Mouse (Mus musculus) olfactory bulb, adult 2 months (tissue): ENCODE results near the gene A430078G23Rik. TPM values are rescaled to one million over a fixed set of nuclear protein-coding genes. Genes with fewer than 3 reads are reported as not detected.

Experiments
- H3K27ac ChIP-seq: fragments of 200-500 bp; 2 replicates; pipeline ENCODE4 v1.5.1; 2012; ENCODE audit warnings: low read depth, low read length; ENCODE audit not compliant: insufficient read depth
- H3K4me1 ChIP-seq: fragments of 200-500 bp; 2 replicates; pipeline ENCODE4 v1.6.1; 2012; ENCODE audit warnings: low read length; ENCODE audit not compliant: control insufficient read depth, insufficient read depth
- H3K4me3 ChIP-seq: fragments of 200-500 bp; 2 replicates; pipeline ENCODE4 v1.5.1; 2012; ENCODE audit warnings: mild to moderate bottlenecking, low read depth, low read length, moderate library complexity; ENCODE audit not compliant: insufficient read depth
- CTCF ChIP-seq: fragments of 200-500 bp; IDR thresholded peaks from 2 replicates; pipeline ENCODE4 v1.5.1; 2012; ENCODE audit warnings: low read depth, mild to moderate bottlenecking, low read length, moderate library complexity; ENCODE audit not compliant: insufficient read depth
- POLR2A ChIP-seq: fragments of 200-500 bp; IDR thresholded peaks from 2 replicates; pipeline ENCODE4 v1.6.1; 2012; ENCODE audit warnings: mild to moderate bottlenecking, low read depth, low read length, moderate library complexity; ENCODE audit not compliant: insufficient read depth
- WGBS: fragments of 180-500 bp; shearing (Covaris S2); methylation state at CpG from one replicate; pipeline ENCODE4 v1.1.7; 2018; 5-methylcytosine and 5-hydroxymethylcytosine counted together
- polyA plus RNA-seq: library from polyadenylated mRNA; stranded (reverse); fragments of >200 nt; gene quantifications from 2 replicates; pipeline ENCODE4 v1.2.4, GENCODE M21; 2012; ENCODE audit warnings: low replicate concordance; ENCODE audit not compliant: missing spikeins, insufficient read depth, insufficient read length

The A430078G23Rik gene
- polyA plus RNA-seq, 1 experiment = not detected

GRCm38 (mm10) chr8:3395246-3395645 lies 42.0 kb downstream of the A430078G23Rik start:
- peaks cover 12% of the 10 kb centered on the region for H3K4me1 ChIP-seq
- TF ChIP-seq POLR2A (no peak), CTCF (no peak)
- no peak overlapping the region for H3K27ac ChIP-seq
- 41% methylated on average over 4 of the region's 4 CpGs for WGBS
- no peak overlapping the region for H3K4me3 ChIP-seq

- no peak for TF ChIP-seq CTCF
- TF ChIP-seq POLR2A = no peak
- 66% methylated on average over 3 of the region's 3 CpGs for WGBS
Measured at GRCm38 (mm10) chr8:3397597-3397996, 44.4 kb downstream of the A430078G23Rik start.

GRCm38 (mm10) chr8:3400509-3400908 lies 47.3 kb downstream of the A430078G23Rik start:
- H3K4me1 ChIP-seq = no peaks in the 10 kb centered on the region
- no peak overlapping the region for H3K4me3 ChIP-seq
- TF ChIP-seq CTCF (no peak), POLR2A (no peak)
- 35% methylated on average over 2 of the region's 2 CpGs for WGBS
- H3K27ac ChIP-seq = no peak overlapping the region

More at GRCm38 (mm10) chr8:3397597-3397996, 44.4 kb downstream of the A430078G23Rik start:
- H3K4me1 ChIP-seq = peaks cover 12% of the 10 kb centered on the region
- no peak overlapping the region for H3K4me3 ChIP-seq
- no peak overlapping the region for H3K27ac ChIP-seq

GRCm38 (mm10) chr8:3407417-3407816 lies 54.2 kb downstream of the A430078G23Rik start:
- 88% methylated on average over 3 of the region's 3 CpGs for WGBS
- TF ChIP-seq CTCF (no peak), POLR2A (no peak)
- no peak overlapping the region for H3K27ac ChIP-seq
- no peak overlapping the region for H3K4me3 ChIP-seq
- no peaks in the 10 kb centered on the region for H3K4me1 ChIP-seq

GRCm38 (mm10) chr8:3411085-3411484 lies 57.9 kb downstream of the A430078G23Rik start:
- H3K4me3 ChIP-seq = no peak overlapping the region
- TF ChIP-seq CTCF = no peak
- TF ChIP-seq POLR2A = no peak
- H3K27ac ChIP-seq = no peak overlapping the region
- H3K4me1 ChIP-seq = peaks cover 5% of the 10 kb centered on the region; the same call in 1 of the 2 replicates
- 92% methylated on average over 2 of the region's 2 CpGs for WGBS

GRCm38 (mm10) chr8:3411901-3412301 lies 58.7 kb downstream of the A430078G23Rik start:
- Histone ChIP-seq H3K4me3 (no peak overlapping the region), H3K27ac (no peak overlapping the region), H3K4me1 (peaks cover 5% of the 10 kb centered on the region; the same call in 1 of the 2 replicates)
- TF ChIP-seq POLR2A (no peak), CTCF (no peak)
- WGBS = 74% methylated on average over 7 of the region's 7 CpGs

GRCm38 (mm10) chr8:3412816-3413215 lies 59.6 kb downstream of the A430078G23Rik start:
- WGBS = 94% methylated on average over 1 of the region's 1 CpGs

GRCm38 (mm10) chr8:3414639-3415190 lies 61.5 kb downstream of the A430078G23Rik start:
- peaks cover 8% of the 10 kb centered on the region; the same call in 1 of the 2 replicates for H3K4me1 ChIP-seq

More at GRCm38 (mm10) chr8:3412816-3413215, 59.6 kb downstream of the A430078G23Rik start:
- Histone ChIP-seq H3K4me3 (no peak overlapping the region), H3K4me1 (peaks cover 8% of the 10 kb centered on the region; the same call in 1 of the 2 replicates), H3K27ac (no peak overlapping the region)
- TF ChIP-seq POLR2A = no peak
- TF ChIP-seq CTCF = no peak

GRCm38 (mm10) chr8:3415259-3415658 lies 62.0 kb downstream of the A430078G23Rik start:
- TF ChIP-seq CTCF (no peak), POLR2A (no peak)
- Histone ChIP-seq H3K4me3 (no peak overlapping the region), H3K27ac (no peak overlapping the region), H3K4me1 (peaks cover 8% of the 10 kb centered on the region; the same call in 1 of the 2 replicates)
- 57% methylated on average over 4 of the region's 4 CpGs for WGBS

More at GRCm38 (mm10) chr8:3414639-3415190, 61.5 kb downstream of the A430078G23Rik start:
- Histone ChIP-seq H3K27ac (no peak overlapping the region), H3K4me3 (no peak overlapping the region)
- 77% methylated on average over 6 of the region's 6 CpGs for WGBS
- no peak for TF ChIP-seq POLR2A
- TF ChIP-seq CTCF = no peak
